In genomic region chr14:61556289-61557147, GRCm38 (mm10) we compare ENCODE assay signal across 8 mouse cellular contexts. TPM values are rescaled to one million over a fixed set of nuclear protein-coding genes. Genes with fewer than 3 reads are reported as not detected.
DNase-seq lines count a peak whose midpoint lies in the region; ATAC-seq and TF ChIP-seq lines count a peak whose summit lies in the region.

Gene Spryd7 (minus strand): TSS chr14:61556886.

- H3K9me3 ChIP-seq in embryonic facial prominence, embryonic 13.5 days: no peaks in the 10 kb centered on the region
- H3K9me3 ChIP-seq in limb, embryonic 13.5 days: no peaks in the 10 kb centered on the region
- H3K9me3 ChIP-seq in midbrain, embryonic 16.5 days (replicated peaks; ENCODE audit: control insufficient read depth, low read length, poor library complexity, severe bottlenecking): no peaks in the 10 kb centered on the region

- no peak for TF ChIP-seq CTCF in heart, adult 2 months (IDR thresholded peaks at IDR 0.05)

- peak within 1 kb of the TSS; percentile 83 for H3K9ac ChIP-seq in embryonic facial prominence, embryonic 13.5 days
- peak within 1 kb of the TSS; percentile 94 for H3K9ac ChIP-seq in heart, adult 2 months (ENCODE audit: low read depth, low read length)
- peak within 1 kb of the TSS; percentile 78 for H3K9ac ChIP-seq in limb, embryonic 13.5 days
- peak within 1 kb of the TSS; percentile 89 for H3K9ac ChIP-seq in midbrain, embryonic 16.5 days (ENCODE audit: low read depth, low read length)

- peak; percentile 81 for TF ChIP-seq POLR2A in heart, adult 2 months (IDR thresholded peaks at IDR 0.05; ENCODE audit: insufficient read depth, low read depth, low read length)

- H3K27me3 ChIP-seq in embryonic facial prominence, embryonic 13.5 days: peaks cover 2% of the 10 kb centered on the region; the same call in 1 of the 2 replicates
- no peaks in the 10 kb centered on the region for H3K27me3 ChIP-seq in heart, adult 2 months (ENCODE audit: control insufficient read depth, insufficient read depth, low read length)
- peaks cover 4% of the 10 kb centered on the region; the same call in 1 of the 2 replicates for H3K27me3 ChIP-seq in limb, embryonic 13.5 days
- H3K27me3 ChIP-seq in midbrain, embryonic 16.5 days (ENCODE audit: control insufficient read depth, insufficient read depth, low read depth, low read length): no peaks in the 10 kb centered on the region

- under 1% methylated on average over 70 of the region's 72 CpGs for whole genome bisulfite sequencing in embryonic facial prominence, embryonic 13.5 days
- under 1% methylated on average over 72 of the region's 72 CpGs for WGBS in heart, adult 2 months
- WGBS in limb, embryonic 13.5 days: under 1% methylated on average over 70 of the region's 72 CpGs
- WGBS in midbrain, embryonic 16.5 days: under 1% methylated on average over 72 of the region's 72 CpGs

- H3K36me3 ChIP-seq in embryonic facial prominence, embryonic 13.5 days: no peaks in the 10 kb centered on the region
- peaks cover 3% of the 10 kb centered on the region for H3K36me3 ChIP-seq in heart, adult 2 months (ENCODE audit: control insufficient read depth, insufficient read depth, low read length)
- H3K36me3 ChIP-seq in limb, embryonic 13.5 days: no peaks in the 10 kb centered on the region
- H3K36me3 ChIP-seq in midbrain, embryonic 16.5 days (ENCODE audit: control insufficient read depth, insufficient read depth, low read length): no peaks in the 10 kb centered on the region

- ATAC-seq in embryonic facial prominence, embryonic 13.5 days (ENCODE audit: insufficient number of reproducible peaks, insufficient read depth, low FRiP score, low TSS enrichment, low read depth): peak; percentile 97
- peak; percentile 98 for ATAC-seq in limb, embryonic 13.5 days (ENCODE audit: low FRiP score, low read depth)
- ATAC-seq in midbrain, embryonic 16.5 days: peak; percentile 98

- peak within 1 kb of the TSS; percentile 88 for H3K4me2 ChIP-seq in embryonic facial prominence, embryonic 13.5 days
- peak within 1 kb of the TSS; percentile 88 for H3K4me2 ChIP-seq in limb, embryonic 13.5 days (replicated peaks)
- H3K4me2 ChIP-seq in midbrain, embryonic 16.5 days (ENCODE audit: low read length): peak within 1 kb of the TSS; percentile 72

- peak; percentile 96 for DNase-seq in 3134 (ENCODE audit: extremely low read depth, insufficient read length, low spot score)
- DNase-seq in adrenal gland, postnatal 36 days: peak; percentile 98
- peak; percentile 96 to 98 for DNase-seq in heart, adult 2 months
- peak; percentile 98 for DNase-seq in kidney, adult 8-10 months
- peak; percentile 95 to 98 for DNase-seq in spleen, postnatal 10 days (ENCODE audit: low spot score in 2 of 2)

- H3K79me2 ChIP-seq in heart, adult 2 months (replicated peaks; ENCODE audit: control insufficient read depth, insufficient read depth, low read length): 0 out of 2 replicates have a peak, but pooled peaks cover 1% of the 10 kb centered on the region

- 0 out of 2 replicates have a peak, but pooled peaks have one; percentile 25 for TF ChIP-seq EP300 in heart, adult 2 months (IDR thresholded peaks at IDR 0.05; ENCODE audit: insufficient read depth, low read depth, low read length)

- intact Hi-C loops in heart, adult 2 months (cut with DNase I): loop anchor here (5.0 kb wide), 4 partner anchors 41 to 199 kb away; partner anchors contain the start of gene Trim13

- no peaks in the 10 kb centered on the region for H3K4me1 ChIP-seq in embryonic facial prominence, embryonic 13.5 days
- H3K4me1 ChIP-seq in heart, adult 2 months (ENCODE audit: control insufficient read depth, insufficient read depth, low read length): peaks cover 2% of the 10 kb centered on the region; the same call in 1 of the 2 replicates
- H3K4me1 ChIP-seq in limb, embryonic 13.5 days: no peaks in the 10 kb centered on the region
- H3K4me1 ChIP-seq in midbrain, embryonic 16.5 days (ENCODE audit: control insufficient read depth, insufficient read depth, low read length): peaks cover 9% of the 10 kb centered on the region

- peak within 1 kb of the TSS; percentile 76 for H3K4me3 ChIP-seq in embryonic facial prominence, embryonic 13.5 days
- peak within 1 kb of the TSS; percentile 87 for H3K4me3 ChIP-seq in heart, adult 2 months
- peak within 1 kb of the TSS; percentile 71 for H3K4me3 ChIP-seq in limb, embryonic 13.5 days
- H3K4me3 ChIP-seq in midbrain, embryonic 16.5 days (ENCODE audit: low read depth, low read length): peak within 1 kb of the TSS; percentile 75

- H3K27ac ChIP-seq in embryonic facial prominence, embryonic 13.5 days: peak within 1 kb of the TSS; percentile 80
- peak within 1 kb of the TSS; percentile 82 for H3K27ac ChIP-seq in heart, adult 2 months
- H3K27ac ChIP-seq in limb, embryonic 13.5 days: peak within 1 kb of the TSS; percentile 72
- peak within 1 kb of the TSS; percentile 93 for H3K27ac ChIP-seq in midbrain, embryonic 16.5 days (ENCODE audit: low read length)

RNA-seq across cellular contexts. Expression of gene Spryd7, which starts in this region (rescaled TPM):
- total RNA-seq in adrenal gland, postnatal 36 days (2021): 10 to 100 TPM; 18.7 to 23.8 TPM
- 16.1 and 18.0 TPM in 2 replicates for polyA plus RNA-seq in embryonic facial prominence, embryonic 13.5 days (2015; fragmentation: Nextera tagmentation; extraction: Ambion mirVana)
- 10 to 100 TPM; 50.0 to 56.8 TPM for total RNA-seq in heart, adult 2 months (2021)
- 16.3 and 24.2 TPM in 2 replicates for polyA plus RNA-seq in heart, adult 2 months (2012; rRNA removed)
- 20.0 and 23.3 TPM in 2 replicates for polyA plus RNA-seq in limb, embryonic 13.5 days (2015; fragmentation: Nextera tagmentation; extraction: Ambion mirVana)
- polyA plus RNA-seq in midbrain, embryonic 16.5 days (2015; fragmentation: Nextera tagmentation; extraction: Ambion mirVana): 62.0 and 64.9 TPM in 2 replicates

Comparison
In these comparisons a context has a peak if more than half of its experiments do, and no peak if none do; other contexts are left out.
1. Peak in every context shown above with its lines: DNase-seq, ATAC-seq, H3K4me3 ChIP-seq and H3K27ac ChIP-seq.